Mouse (Mus musculus): ENCODE results near the gene Mrpl39.

DNA sequence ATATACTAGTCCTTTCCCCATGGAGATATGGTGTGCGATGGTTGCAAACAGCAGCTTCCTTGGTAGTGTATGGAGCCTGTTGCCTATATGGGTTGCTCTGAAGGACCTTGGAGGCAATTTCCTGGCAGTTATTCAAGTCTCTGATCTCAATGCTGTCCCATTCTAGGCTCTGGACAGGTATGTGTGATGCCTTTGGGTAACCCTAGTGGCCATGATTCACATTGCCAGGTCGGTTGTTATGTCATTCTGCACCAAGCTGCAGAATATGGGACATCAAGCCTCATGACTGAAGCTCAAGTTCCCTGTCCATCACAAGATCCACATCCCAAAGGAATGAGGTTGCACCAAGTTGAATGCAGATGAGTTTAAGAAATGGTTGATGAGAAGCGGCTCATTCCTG, 1.8 kb upstream of the Mrpl39 start:
- TF ChIP-seq CTCF (IDR thresholded peaks at IDR 0.05; ENCODE audit: extremely low read depth, insufficient read depth, insufficient read length, insufficient replicate concordance) (no peak), POLR2A (IDR thresholded peaks at IDR 0.05; ENCODE audit: low read depth, low read length) (no peak)

Data from spleen, adult 2 months (tissue).